Mouse (Mus musculus) CH12.LX (cell line): ENCODE measurements at regions not wholly inside any gene's neighbourhood (a gene's known extent, or its start where the extent isn't known, plus 50 kb on each side); places are given as distances from the start of the nearest gene placed in this dataset.
A peak's percentile ranks its signal among the peaks of the same experiment; 100 is the strongest.

Experiments used
- DNase-seq: peaks from one replicate; pipeline ENCODE4 v3.0.0-alpha.2; 2013; ENCODE audit errors: extremely low read depth
- H3K27ac ChIP-seq: 2 replicates; pipeline ENCODE4 v1.5.1; 2012; ENCODE audit warnings: low read depth, mild to moderate bottlenecking, control low read depth, moderate library complexity; ENCODE audit not compliant: insufficient read depth
- H3K27me3 ChIP-seq: replicated peaks from 2 replicates; pipeline ENCODE3; 2012; ENCODE audit warnings: inconsistent platforms
- H3K36me3 ChIP-seq, 2 experiments: replicated peaks in 1 of 2; 2 replicates each; pipeline versions ENCODE3 to v1.6.1; 2012; ENCODE audit warnings: inconsistent platforms in 1 of 2, low read length in 1 of 2, mild to moderate bottlenecking in 1 of 2, mixed read lengths in 1 of 2, moderate library complexity in 1 of 2; ENCODE audit not compliant: control insufficient read depth in 1 of 2, insufficient read depth in 1 of 2
- H3K4me1 ChIP-seq, 2 experiments: 2 replicates each; pipeline ENCODE4 v1.6.1; 2012; ENCODE audit warnings: inconsistent platforms in 1 of 2, moderate library complexity in 1 of 2; ENCODE audit not compliant: insufficient read depth in 2 of 2, control insufficient read depth in 1 of 2
- H3K4me2 ChIP-seq: 2 replicates; pipeline ENCODE4 v1.6.1; 2012; ENCODE audit warnings: low read depth, mild to moderate bottlenecking, control low read depth; ENCODE audit not compliant: poor library complexity, insufficient read depth, severe bottlenecking
- H3K4me3 ChIP-seq, 3 experiments: fragments of 150-350 bp in 1 of 3; sonication (generic) in 1 of 3; replicated peaks in 1 of 3; 2 replicates each; pipeline versions ENCODE3 to v1.5.1; 2011 to 2012; ENCODE audit warnings: low read depth in 2 of 3, low read length in 2 of 3, mild to moderate bottlenecking in 2 of 3, moderate library complexity in 2 of 3, control low read depth in 1 of 3, improper control_type of control experiment in 1 of 3, inconsistent platforms in 1 of 3, mixed read lengths in 1 of 3; ENCODE audit not compliant: poor library complexity in 1 of 3
- H3K79me2 ChIP-seq: replicated peaks from 2 replicates; pipeline ENCODE4 v1.6.1; 2012; ENCODE audit warnings: mild to moderate bottlenecking, moderate library complexity; ENCODE audit not compliant: control insufficient read depth, poor library complexity, insufficient read depth, severe bottlenecking; ENCODE audit errors: extremely low read depth
- H3K9ac ChIP-seq: 2 replicates; pipeline ENCODE4 v1.6.1; 2012; ENCODE audit warnings: low read depth, mild to moderate bottlenecking, control low read depth, moderate library complexity; ENCODE audit not compliant: insufficient read depth
- H3K9me3 ChIP-seq: replicated peaks from 2 replicates; pipeline ENCODE3; 2012; ENCODE audit warnings: low read length, inconsistent platforms, mixed read lengths
- BHLHE40 ChIP-seq: IDR thresholded peaks from 2 replicates; pipeline ENCODE4 v1.6.1; 2011; ENCODE audit warnings: mild to moderate bottlenecking, low read depth, low read length, improper control_type of control experiment
- CTCF ChIP-seq, 2 experiments: IDR thresholded peaks in 1 of 2; conservative IDR thresholded peaks in 1 of 2; 2 replicates each; pipeline ENCODE4 v1.5.1; 2011 to 2012; ENCODE audit warnings: low read depth in 2 of 2, low read length in 2 of 2, improper control_type of control experiment in 1 of 2, inconsistent platforms in 1 of 2, mild to moderate bottlenecking in 1 of 2, moderate library complexity in 1 of 2
- E2F4 ChIP-seq: IDR thresholded peaks from 2 replicates; pipeline ENCODE4 v1.6.1; 2011; ENCODE audit warnings: low read depth, low read length, improper control_type of control experiment; ENCODE audit not compliant: insufficient replicate concordance
- GABPA ChIP-seq: IDR thresholded peaks from 2 replicates; pipeline ENCODE4 v1.6.1; 2012; ENCODE audit warnings: low read depth, low read length, improper control_type of control experiment, inconsistent platforms; ENCODE audit not compliant: insufficient replicate concordance
- HCFC1 ChIP-seq: IDR thresholded peaks from 2 replicates; pipeline ENCODE4 v1.6.1; 2012; ENCODE audit warnings: low read depth, mild to moderate bottlenecking, inconsistent platforms, low read length, improper control_type of control experiment
- JUND ChIP-seq: conservative IDR thresholded peaks from 2 replicates; pipeline ENCODE4 v1.6.1; 2011; ENCODE audit warnings: low read depth, low read length, improper control_type of control experiment
- MAX ChIP-seq: IDR thresholded peaks from 2 replicates; pipeline ENCODE4 v1.6.1; 2011; ENCODE audit warnings: low read length, improper control_type of control experiment
- MAZ ChIP-seq: IDR thresholded peaks from 2 replicates; pipeline ENCODE4 v1.6.1; 2012; ENCODE audit warnings: low read depth, mild to moderate bottlenecking, inconsistent platforms, low read length, improper control_type of control experiment, moderate library complexity
- NRF1 ChIP-seq: IDR thresholded peaks from 2 replicates; pipeline ENCODE4 v1.6.1; 2014; ENCODE audit warnings: low read depth, mild to moderate bottlenecking, inconsistent platforms, low read length, improper control_type of control experiment, moderate library complexity
- RAD21 ChIP-seq: IDR thresholded peaks from 2 replicates; pipeline ENCODE4 v1.6.1; 2011; ENCODE audit warnings: low read depth, mild to moderate bottlenecking, low read length, improper control_type of control experiment, moderate library complexity
- SMC3 ChIP-seq: IDR thresholded peaks from 2 replicates; pipeline ENCODE4 v1.6.1; 2011; ENCODE audit warnings: low read depth, low read length, improper control_type of control experiment
- TCF12 ChIP-seq: IDR thresholded peaks from 2 replicates; pipeline ENCODE4 v1.6.1; 2014; ENCODE audit warnings: low read depth, mild to moderate bottlenecking, inconsistent platforms, low read length, improper control_type of control experiment
- UBTF ChIP-seq: IDR thresholded peaks from 2 replicates; pipeline ENCODE4 v1.6.1; 2012; ENCODE audit warnings: low read depth, mild to moderate bottlenecking, inconsistent platforms, low read length, improper control_type of control experiment, moderate library complexity
- ZC3H11A ChIP-seq: IDR thresholded peaks from 2 replicates; pipeline ENCODE4 v1.6.1; 2012; ENCODE audit warnings: low read depth, mild to moderate bottlenecking, inconsistent platforms, low read length, improper control_type of control experiment
- ZKSCAN1 ChIP-seq: IDR thresholded peaks from 2 replicates; pipeline ENCODE4 v1.6.1; 2012; ENCODE audit warnings: low read depth, inconsistent platforms, low read length, improper control_type of control experiment, borderline replicate concordance
- dilution Hi-C: fragments of 300-500 bp; cut with MboI; formaldehyde crosslinking; loops from 2 replicates; pipeline ENCODE4 v1.14.3; 2020; ENCODE audit warnings: low sequenced_read_pairs; ENCODE audit not compliant: extremely low pct_unique_long_range_greater_than_20kb, extremely low pct_ligation_motif_present
- in situ Hi-C: fragments of 300-500 bp; cut with MboI; formaldehyde crosslinking; loops from 3 replicates; pipeline ENCODE4 v1.14.3; 2019; ENCODE audit warnings: low sequenced_read_pairs, low pct_ligation_motif_present, low pct_unique_long_range_greater_than_20kb, mixed read lengths

GRCm38 (mm10) chr1:13052067-13052460, 1638.2 kb downstream of the A830018L16Rik start:
- dilution Hi-C loops (no loop called here), in situ Hi-C loops (loop anchor here (10.0 to 25.0 kb wide), 2 partner anchors 83 to 485 kb away; no protein-coding TSS in a partner anchor)
- no peak overlapping the region; the same call in 1 of the 2 replicates for H3K9ac ChIP-seq
- no peaks in the 10 kb centered on the region for H3K79me2 ChIP-seq
- peak overlapping the region; percentile 78 for H3K4me2 ChIP-seq
- H3K27ac ChIP-seq = no peak overlapping the region
- no peaks in the 10 kb centered on the region for H3K36me3 ChIP-seq
- peaks cover 0 to 8% of the 10 kb centered on the region in 2 experiments; a peak in 3 of 4 replicates for H3K4me1 ChIP-seq
- H3K27me3 ChIP-seq = peaks cover 6% of the 10 kb centered on the region
- no peaks in the 10 kb centered on the region for H3K9me3 ChIP-seq
- DNase-seq = peak; percentile 60
- peak; percentile 48 to 86 for TF ChIP-seq CTCF (conservative IDR thresholded peaks at IDR 0.05 in 1 of 2, IDR thresholded peaks at IDR 0.05 in 1 of 2; ENCODE audit: low read depth in 2 of 2, low read length in 2 of 2)
- TF ChIP-seq ZC3H11A = peak; percentile 3; the same call in 1 of the 2 replicates
- TF ChIP-seq TCF12 = no peak
- TF ChIP-seq GABPA = no peak
- TF ChIP-seq SMC3 = peak; percentile 68
- no peak for TF ChIP-seq MAZ
- TF ChIP-seq RAD21 = peak; percentile 87
- TF ChIP-seq MAX = no peak
- TF ChIP-seq, all 38 proteins: peak for 4
- peak overlapping the region; percentile 30 to 45 (median 33) for H3K4me3 ChIP-seq

- no peak overlapping the region for H3K9ac ChIP-seq
- H3K27me3 ChIP-seq = peaks cover 4% of the 10 kb centered on the region
- no peaks in the 10 kb centered on the region for H3K9me3 ChIP-seq
- H3K79me2 ChIP-seq = no peaks in the 10 kb centered on the region
- peaks cover 0 to 4% of the 10 kb centered on the region in 2 experiments; a peak in 2 of 4 replicates for H3K4me1 ChIP-seq
- no peak overlapping the region for H3K4me3 ChIP-seq
- DNase-seq = no peak
- no peaks in the 10 kb centered on the region for H3K36me3 ChIP-seq
- dilution Hi-C loops = no loop called here
- no peak overlapping the region for H3K27ac ChIP-seq
- TF ChIP-seq UBTF = no peak
- no peak for TF ChIP-seq TCF12
- TF ChIP-seq NRF1 = no peak
- TF ChIP-seq HCFC1 = no peak
- no peak for TF ChIP-seq ZC3H11A
- TF ChIP-seq BHLHE40 = no peak
- TF ChIP-seq E2F4 = no peak
- TF ChIP-seq ZKSCAN1 = no peak
- no peak for TF ChIP-seq JUND
- no peak overlapping the region; the same call in 1 of the 2 replicates for H3K4me2 ChIP-seq
- in situ Hi-C loops = loop anchor here (10.0 to 25.0 kb wide), 2 partner anchors 77 to 480 kb away; no protein-coding TSS in a partner anchor
Observed at GRCm38 (mm10) chr1:13057741-13058140, 1643.8 kb downstream of the A830018L16Rik start.
